Mouse (Mus musculus): Measurements from ENCODE around the gene Plekhm1.

Plekhm1 gene

DNA sequence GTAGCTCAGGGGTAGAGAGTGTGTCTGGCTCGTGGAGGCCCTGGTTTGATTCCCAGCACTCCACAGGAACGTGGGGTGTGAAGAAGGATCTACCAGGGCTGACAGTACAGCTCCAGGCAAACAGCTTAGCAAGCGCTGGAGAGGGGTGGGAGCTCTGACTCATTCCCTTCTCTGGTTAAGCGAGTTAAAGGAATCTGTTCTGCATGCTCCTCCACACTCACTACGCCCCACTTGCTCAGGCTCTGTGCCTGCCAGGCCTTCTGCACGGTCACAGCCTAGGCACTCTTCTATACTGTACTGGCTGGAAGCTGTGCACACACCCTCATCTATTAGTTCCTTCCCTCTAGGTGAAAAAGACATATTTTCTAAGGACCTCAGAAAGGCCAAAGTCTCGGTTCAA lies 18.5 kb downstream of the Plekhm1 start:
- no peak for DNase-seq (ENCODE audit: low read depth)

GRCm38 (mm10) chr11:103387870-103388526 lies 24.5 kb downstream of the Plekhm1 start:
- no peak for DNase-seq (ENCODE audit: low read depth)

GRCm38 (mm10) chr11:103386827-103387226 lies 25.7 kb downstream of the Plekhm1 start:
- DNase-seq (ENCODE audit: low read depth), result no peak

- peak; percentile 82 for DNase-seq (ENCODE audit: low read depth)
Observed at GRCm38 (mm10) chr11:103381956-103382613, 30.4 kb downstream of the Plekhm1 start.

GRCm38 (mm10) chr11:103381505-103381904 lies 31.0 kb downstream of the Plekhm1 start:
- no peak for DNase-seq (ENCODE audit: low read depth)

DNA sequence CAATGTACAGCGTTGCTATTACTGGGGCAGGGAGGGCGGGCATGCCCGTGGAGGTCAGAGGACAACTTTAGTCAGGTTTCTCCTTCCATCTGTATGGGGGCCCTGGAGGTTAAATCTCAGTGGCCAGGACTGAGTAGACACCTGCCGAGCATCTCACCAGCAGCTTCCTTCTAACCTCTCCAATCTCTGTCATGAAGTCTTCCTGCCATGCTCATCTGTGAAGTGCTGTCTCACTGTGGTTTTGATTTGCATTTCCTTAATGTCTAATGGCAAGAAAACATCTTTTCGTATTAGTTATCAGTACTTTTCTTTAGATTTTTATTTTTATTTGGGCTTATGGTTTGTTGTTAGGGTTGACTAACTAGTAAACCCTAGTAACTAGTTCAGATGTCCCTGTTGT lies 32.0 kb downstream of the Plekhm1 start:
- DNase-seq (ENCODE audit: low read depth), result no peak

DNA sequence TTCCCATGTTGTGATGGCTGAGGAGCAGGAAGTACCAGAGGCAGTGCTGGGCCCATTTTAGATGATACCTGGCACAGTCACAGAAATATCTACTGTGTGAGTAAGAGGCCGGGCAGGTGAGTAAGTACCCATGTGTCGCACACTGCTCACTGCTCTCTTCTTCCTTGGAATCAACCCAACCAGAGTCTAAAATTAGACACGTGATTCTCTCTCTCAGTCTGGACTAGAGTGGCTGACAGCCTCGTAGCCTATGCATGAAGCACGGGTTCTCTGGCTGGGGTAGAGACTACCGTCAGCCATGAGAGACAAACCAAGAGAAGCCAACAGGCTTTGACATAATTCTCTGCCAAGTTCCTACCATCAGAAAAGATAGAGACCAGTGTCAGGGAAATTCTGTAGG lies 34.1 kb downstream of the Plekhm1 start:
- DNase-seq (ENCODE audit: low read depth), result peak; percentile 35

DNA sequence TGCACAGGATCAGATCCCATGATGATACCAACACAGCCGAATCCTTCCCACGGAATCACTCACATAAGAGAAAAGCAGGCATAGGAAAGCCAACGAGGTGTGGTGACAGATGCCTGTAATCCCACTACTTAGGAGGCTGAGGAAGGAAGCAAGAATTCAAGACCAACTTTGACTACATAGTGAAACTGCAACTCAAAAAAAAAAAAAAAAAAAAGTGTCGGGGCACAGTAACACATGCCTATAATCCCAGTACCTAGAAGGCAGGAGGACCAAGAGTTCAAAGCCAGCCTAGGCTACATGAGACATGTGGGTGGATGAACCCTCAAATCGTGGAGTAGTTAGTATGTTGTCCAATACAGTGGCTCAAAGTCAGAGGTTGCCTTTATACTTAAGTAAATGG lies 36.7 kb downstream of the Plekhm1 start:
- no peak for DNase-seq (ENCODE audit: low read depth)

- DNase-seq (ENCODE audit: low read depth), result no peak
Observed at GRCm38 (mm10) chr11:103375258-103375657, 37.2 kb downstream of the Plekhm1 start.

DNA sequence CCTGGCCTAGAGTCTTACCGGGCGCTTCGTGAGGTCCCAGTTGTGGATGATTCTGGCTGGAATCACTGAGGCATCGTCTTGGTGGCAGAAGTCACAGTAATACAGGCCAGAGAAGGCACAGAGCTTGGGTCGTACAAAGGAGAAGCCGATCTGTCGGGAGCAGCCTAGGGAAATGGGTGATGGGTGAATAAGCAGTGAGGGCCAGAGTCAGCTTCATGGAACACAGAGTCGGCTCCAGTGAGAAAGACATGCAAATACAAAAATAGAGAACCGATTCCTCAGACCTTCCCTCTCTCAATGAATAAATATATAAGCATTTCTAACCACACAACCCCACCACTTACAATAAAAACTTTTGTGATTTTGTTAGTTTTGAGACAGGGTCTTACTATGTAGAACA lies 38.6 kb downstream of the Plekhm1 start:
- DNase-seq (ENCODE audit: low read depth), result no peak

DNA sequence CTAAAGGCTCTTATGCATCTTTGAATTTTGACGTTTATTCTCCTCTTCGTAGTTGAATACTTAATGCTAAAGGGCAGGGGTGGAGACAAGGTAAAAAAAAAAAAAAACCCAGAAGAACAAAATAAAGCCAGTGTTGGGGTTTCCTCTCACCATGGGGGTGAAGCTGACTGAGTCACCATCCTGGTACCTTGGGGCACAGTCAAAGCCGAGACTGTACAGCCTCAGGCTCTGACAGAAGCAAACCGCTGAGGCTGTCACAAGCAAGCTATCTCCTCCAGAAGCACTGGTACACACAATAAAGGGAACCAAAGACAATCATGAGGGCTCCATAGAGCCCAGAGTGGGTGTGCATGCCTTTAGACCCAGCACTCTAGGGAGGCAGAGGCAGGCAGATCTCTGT lies 39.9 kb downstream of the Plekhm1 start:
- DNase-seq (ENCODE audit: low read depth), result no peak

GRCm38 (mm10) chr11:103372068-103372467 lies 40.4 kb downstream of the Plekhm1 start:
- DNase-seq (ENCODE audit: low read depth), result no peak

GRCm38 (mm10) chr11:103371222-103371539 lies 41.3 kb downstream of the Plekhm1 start:
- no peak for DNase-seq (ENCODE audit: low read depth)

GRCm38 (mm10) chr11:103370397-103371221 lies 41.9 kb downstream of the Plekhm1 start:
- DNase-seq (ENCODE audit: low read depth), result no peak

DNA sequence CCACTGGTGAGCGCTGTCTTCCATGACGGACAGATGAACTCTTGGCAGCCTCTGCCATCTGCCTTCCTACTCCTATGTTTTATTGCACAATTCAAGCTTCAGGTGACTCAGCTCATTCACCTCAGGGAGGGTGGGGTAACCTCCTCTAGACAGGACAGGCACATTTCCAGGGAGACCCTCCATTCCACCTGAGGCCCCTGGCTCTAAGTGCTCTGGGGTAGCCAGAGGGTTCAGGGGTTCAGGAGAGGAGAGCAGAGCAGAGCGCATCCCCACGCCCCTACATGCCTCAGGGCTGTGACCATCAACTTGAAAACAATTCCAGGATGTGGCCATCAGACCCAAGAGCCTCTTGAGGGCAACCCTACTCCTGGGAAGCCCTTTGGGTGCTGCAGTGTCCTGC lies 47.0 kb downstream of the Plekhm1 start:
- peak; percentile 24 for DNase-seq (ENCODE audit: low read depth)

- DNase-seq (ENCODE audit: low read depth), result no peak
Observed at GRCm38 (mm10) chr11:103365022-103365421, 47.5 kb downstream of the Plekhm1 start.

DNA sequence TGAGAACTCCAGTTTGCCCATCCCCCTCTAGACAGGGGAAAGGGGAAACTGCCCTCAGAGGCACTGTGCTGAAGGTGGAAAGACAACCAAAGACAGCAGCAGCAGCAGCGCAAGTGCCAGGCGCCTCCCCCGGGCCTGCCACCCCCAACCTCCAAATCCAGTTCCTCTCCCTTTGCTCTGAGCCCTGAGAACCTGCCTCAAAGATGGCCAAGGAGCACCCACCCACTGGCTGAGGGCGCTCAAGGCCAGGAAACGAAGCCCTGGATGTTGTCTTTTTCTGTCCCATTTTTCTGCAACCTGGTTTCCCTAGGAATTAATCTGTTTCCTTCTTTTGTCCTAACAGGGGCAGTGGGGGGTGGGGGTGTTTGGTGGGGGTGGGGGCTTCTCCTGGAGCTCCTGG lies 48.2 kb downstream of the Plekhm1 start:
- DNase-seq (ENCODE audit: low read depth), result no peak

- DNase-seq (ENCODE audit: low read depth), result peak; percentile 56
Observed at GRCm38 (mm10) chr11:103363214-103364148, 49.0 kb downstream of the Plekhm1 start, which contains the start of gene Arhgap27. Gene Arhgap27, minus strand, starts transcription at chr11:103363692.

DNA sequence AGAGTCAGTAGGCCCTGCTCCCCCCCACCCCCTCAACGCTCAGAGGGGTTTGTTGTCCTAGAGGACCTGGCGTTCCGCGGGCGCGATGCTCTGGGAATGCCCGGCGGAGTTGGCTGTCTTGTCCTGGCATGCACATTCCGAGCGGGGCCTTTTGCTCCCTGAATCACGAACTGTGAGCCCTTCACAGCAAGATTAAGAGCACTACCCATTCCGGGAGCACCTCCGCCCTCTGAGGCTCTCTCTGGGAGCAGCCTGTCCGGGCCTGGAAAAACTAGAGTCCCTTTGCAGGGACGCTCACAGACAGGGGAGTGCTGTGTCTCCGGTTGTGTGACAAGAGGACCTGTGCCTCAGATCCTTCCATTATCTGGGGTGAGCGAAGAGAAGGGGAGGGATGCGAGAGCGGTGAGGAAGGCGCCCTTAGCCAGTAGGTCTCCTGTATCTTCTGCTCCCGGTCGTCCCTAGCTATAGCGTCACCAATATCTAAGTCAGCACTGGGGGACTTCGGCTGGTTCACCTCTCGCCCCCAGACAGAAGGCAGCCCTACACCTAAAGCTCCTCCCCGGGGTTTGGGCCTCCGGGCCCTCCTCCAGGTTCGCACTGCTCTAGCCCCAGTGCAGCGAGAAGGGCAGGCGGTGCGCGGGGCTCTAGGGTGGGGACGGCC lies 49.8 kb downstream of the Plekhm1 start:
- peak; percentile 37 for DNase-seq (ENCODE audit: low read depth)

DNA sequence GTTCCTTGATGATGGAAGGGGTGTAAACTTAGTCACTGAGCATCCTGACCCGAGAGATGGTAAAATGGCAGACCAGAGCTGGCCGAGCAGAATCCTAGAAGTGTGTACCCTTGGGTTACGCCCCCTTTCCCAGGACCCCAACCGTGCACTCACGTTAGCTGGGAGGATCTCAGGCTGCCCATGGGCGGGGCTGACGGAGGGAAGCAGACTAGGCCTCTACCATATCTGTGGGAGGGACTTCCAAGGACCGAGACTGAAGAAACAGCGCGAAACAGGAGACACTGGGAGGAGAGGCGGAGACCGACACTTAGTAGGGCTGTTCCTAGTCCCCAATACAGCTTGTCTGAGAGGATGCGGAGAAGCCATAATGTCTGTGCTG lies 50.4 kb downstream of the Plekhm1 start:
- DNase-seq (ENCODE audit: low read depth), result no peak

- DNase-seq (ENCODE audit: low read depth), result no peak
Observed at GRCm38 (mm10) chr11:103361396-103362053, 51.0 kb downstream of the Plekhm1 start.
